Mouse (Mus musculus) frontal cortex, postnatal 14 days (tissue): ENCODE results near the gene Col24a1.

Source experiments
- DNase-seq, 2 experiments: peaks; one replicate each; pipeline ENCODE4 v3.0.0; 2022; ENCODE audit warnings: low spot score in 2 of 2

The Col24a1 gene

DNA sequence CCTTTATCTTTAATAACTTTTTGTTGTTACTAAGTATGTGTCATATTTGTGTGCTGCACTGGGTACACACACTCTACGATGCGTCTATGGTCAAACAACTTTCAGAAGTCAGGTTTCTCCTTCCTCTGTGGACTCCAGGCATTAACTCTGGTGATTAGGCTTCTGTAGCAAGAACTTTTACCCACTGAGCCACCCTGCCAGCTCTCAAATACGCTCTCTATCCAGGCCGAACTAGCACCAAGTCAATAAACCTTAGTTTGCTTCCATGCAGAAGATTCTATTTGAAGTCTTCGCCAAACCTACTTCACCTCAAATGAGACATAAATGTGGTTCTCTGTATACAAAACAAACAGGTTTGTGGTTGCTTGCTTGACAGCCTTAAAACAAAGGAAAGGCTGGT is 267.4 kb downstream of the Col24a1 start:
- no peak for DNase-seq

DNA sequence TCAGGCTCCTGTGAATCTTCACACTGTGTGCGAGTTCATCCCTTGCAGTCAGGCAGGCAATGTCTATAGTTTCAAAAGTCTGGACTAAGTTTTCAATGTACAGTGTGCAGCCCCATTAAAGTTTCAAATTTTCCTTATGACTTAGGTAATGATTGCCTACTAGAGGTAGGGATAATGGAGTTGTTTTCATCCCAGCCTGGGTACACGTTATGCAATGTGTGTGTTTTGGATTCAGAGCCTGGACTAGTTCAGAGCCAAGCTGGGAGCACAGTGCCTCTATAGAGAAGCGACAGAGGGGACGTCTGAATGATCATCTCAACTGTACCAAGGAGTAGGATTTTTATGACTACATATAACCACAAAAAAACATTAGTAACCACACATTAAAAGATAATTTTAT is 267.8 kb downstream of the Col24a1 start:
- no peak for DNase-seq

DNA sequence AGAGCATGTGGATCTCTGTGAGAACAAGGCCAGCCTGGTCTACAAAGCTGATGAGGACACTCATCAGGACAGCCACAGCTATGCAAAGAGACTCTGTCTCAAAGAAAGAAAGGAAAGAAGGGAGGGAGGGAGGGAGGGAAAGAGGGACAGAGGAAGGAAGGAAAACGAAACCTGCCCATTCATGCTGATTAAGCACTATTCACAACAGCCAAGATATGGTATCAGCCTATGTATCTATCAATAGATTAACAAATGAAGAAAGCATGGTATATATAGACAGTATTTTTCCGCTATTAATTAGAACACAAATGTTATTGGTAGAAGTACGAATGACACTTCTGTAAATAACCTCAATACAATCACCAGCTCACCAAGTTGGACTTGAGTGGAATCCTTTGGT is 282.2 kb downstream of the Col24a1 start:
- no peak for DNase-seq

- no peak for DNase-seq
Measured at GRCm38 (mm10) chr3:145575340-145575739, 283.1 kb downstream of the Col24a1 start.

- DNase-seq = peak; percentile 92 to 93
Measured at GRCm38 (mm10) chr3:145575743-145576481, 283.6 kb downstream of the Col24a1 start, which contains the start of gene Znhit6. Znhit6 (plus strand) TSS chr3:145576205.

- no peak for DNase-seq
Measured at GRCm38 (mm10) chr3:145576482-145576822, 284.2 kb downstream of the Col24a1 start.

- no peak for DNase-seq
Measured at GRCm38 (mm10) chr3:145576876-145577275, 284.6 kb downstream of the Col24a1 start.

DNA sequence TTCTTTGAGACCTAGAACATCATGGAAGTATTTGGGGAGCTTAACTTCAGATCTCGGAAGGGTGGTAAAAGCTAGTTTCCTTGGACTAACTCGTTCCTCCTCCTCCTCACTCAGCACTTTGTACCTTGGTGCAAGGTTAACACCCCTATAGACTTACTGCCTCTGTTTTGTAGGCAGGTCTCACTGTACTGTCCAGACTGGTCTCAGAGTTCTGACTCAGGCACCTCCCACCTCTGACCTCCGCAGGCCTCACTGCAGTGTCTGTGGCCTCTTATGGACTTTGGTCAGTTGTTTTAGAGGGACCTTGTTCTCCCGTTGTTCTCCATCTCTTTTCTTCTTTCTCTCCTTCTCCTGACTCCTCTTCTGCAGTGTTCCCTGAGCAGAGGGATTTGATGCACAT is 290.8 kb downstream of the Col24a1 start:
- DNase-seq = no peak

- no peak for DNase-seq
Measured at GRCm38 (mm10) chr3:145583522-145584200, 291.4 kb downstream of the Col24a1 start.

- DNase-seq = no peak
Measured at GRCm38 (mm10) chr3:145590562-145590961, 298.3 kb downstream of the Col24a1 start.

- no peak for DNase-seq
Measured at GRCm38 (mm10) chr3:145591841-145592542, 299.7 kb downstream of the Col24a1 start.

- no peak for DNase-seq
Measured at GRCm38 (mm10) chr3:145595354-145595753, 303.1 kb downstream of the Col24a1 start.

DNA sequence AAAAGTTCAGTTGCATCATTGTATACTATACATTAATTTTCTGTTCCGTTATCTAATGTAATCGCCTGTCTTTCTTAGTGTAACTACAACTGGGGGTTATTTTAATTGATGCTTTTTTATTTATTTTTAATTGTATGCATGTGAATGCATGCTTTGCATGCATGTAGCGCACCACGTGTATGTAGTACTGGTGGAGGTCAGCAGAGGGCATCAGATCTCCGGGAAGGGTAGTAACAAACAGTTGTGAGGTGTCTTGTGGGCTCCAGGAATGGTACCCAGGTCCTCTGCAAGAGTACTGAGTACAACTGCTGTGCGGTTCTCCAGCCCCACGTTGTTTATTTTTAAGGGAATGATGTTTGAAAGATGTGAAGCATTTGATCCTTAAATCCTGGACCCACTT is 306.8 kb downstream of the Col24a1 start:
- DNase-seq = no peak

- DNase-seq = no peak
Measured at GRCm38 (mm10) chr3:145600801-145601200, 308.5 kb downstream of the Col24a1 start.

GRCm38 (mm10) chr3:145601345-145601744 is 309.1 kb downstream of the Col24a1 start:
- no peak for DNase-seq
